Mouse (Mus musculus) G1E (cell line): ENCODE data around the gene Arl16.

Experiments
- CTCF ChIP-seq: IDR thresholded peaks from 2 replicates; pipeline ENCODE4 v1.5.1; 2012; ENCODE audit warnings: low read depth, low read length, inconsistent platforms, mixed read lengths
- GATA1 ChIP-seq: IDR thresholded peaks from 2 replicates; pipeline ENCODE4 v1.6.1; 2012; ENCODE audit warnings: borderline replicate concordance, low read length, inconsistent platforms, mixed read lengths
- GATA2 ChIP-seq: IDR thresholded peaks from 2 replicates; pipeline ENCODE4 v1.6.1; 2012; ENCODE audit warnings: low read depth, low read length, inconsistent platforms, borderline replicate concordance
- TAL1 ChIP-seq: conservative IDR thresholded peaks from 2 replicates; pipeline ENCODE4 v1.6.1; 2012; ENCODE audit warnings: low read depth, low read length, inconsistent platforms, mixed read lengths

DNA sequence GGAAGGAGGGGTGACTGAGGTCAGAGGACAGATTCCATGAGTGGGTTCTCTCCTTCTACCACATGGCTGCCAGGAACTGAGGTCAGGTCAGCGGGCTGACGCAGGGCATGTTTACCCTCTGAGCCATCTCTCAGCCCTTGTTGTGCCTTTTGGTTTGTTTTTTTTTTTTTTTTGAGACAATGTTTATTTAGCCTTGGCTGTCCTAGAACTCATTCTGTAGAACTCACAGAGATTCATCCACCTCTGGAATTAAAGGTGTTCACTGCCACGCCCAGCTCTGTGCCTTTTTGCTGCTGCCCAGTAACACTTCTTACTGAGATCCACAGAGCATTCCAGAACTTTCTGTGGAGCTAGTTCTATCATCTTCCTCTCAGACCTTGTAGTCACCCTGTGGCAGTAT, 38.3 kb upstream of the Arl16 start:
- TF ChIP-seq CTCF, result no peak
- no peak for TF ChIP-seq TAL1
- TF ChIP-seq GATA1, result no peak
- no peak for TF ChIP-seq GATA2
